Mouse (Mus musculus) heart, adult 9 months (tissue): ENCODE measurements at regions not wholly inside any gene's neighbourhood (a gene's known extent, or its start where the extent isn't known, plus 50 kb on each side); places are given as distances from the start of the nearest gene placed in this dataset.

ENCODE experiments used
- DNase-seq, 2 experiments: peaks; one replicate each; pipeline ENCODE4 v3.0.0; 2022; ENCODE audit warnings: low spot score in 2 of 2

GRCm38 (mm10) chr5:39040467-39040866, 163.9 kb upstream of the Clnk start:
- peak in 1 of 2 experiments; percentile 1 for DNase-seq

- DNase-seq, result peak; percentile 4 to 10
Observed at GRCm38 (mm10) chr5:39023241-39023640, 146.6 kb upstream of the Clnk start.

GRCm38 (mm10) chr5:39000643-39001042, 124.0 kb upstream of the Clnk start:
- no peak for DNase-seq

- DNase-seq, result no peak
Observed at GRCm38 (mm10) chr5:38999700-39000099, 123.1 kb upstream of the Clnk start.

- DNase-seq, result no peak
Observed at GRCm38 (mm10) chr5:38972397-38973159, 96.0 kb upstream of the Clnk start.

GRCm38 (mm10) chr5:38970497-38970896, 93.9 kb upstream of the Clnk start:
- DNase-seq, result no peak

GRCm38 (mm10) chr5:38967010-38967409, 90.4 kb upstream of the Clnk start:
- no peak for DNase-seq

- no peak for DNase-seq
Observed at GRCm38 (mm10) chr5:38964445-38964844, 87.8 kb upstream of the Clnk start.

- DNase-seq, result no peak
Observed at GRCm38 (mm10) chr5:38950520-38951288, 74.1 kb upstream of the Clnk start.

- DNase-seq, result peak in 1 of 2 experiments; percentile 6
Observed at GRCm38 (mm10) chr5:38945903-38946686, 69.5 kb upstream of the Clnk start.

GRCm38 (mm10) chr5:38932382-38933079, 55.9 kb upstream of the Clnk start:
- no peak for DNase-seq

- DNase-seq, result no peak
Observed at GRCm38 (mm10) chr5:38927051-38927450, 50.4 kb upstream of the Clnk start.
